Mouse (Mus musculus) forebrain, embryonic 16.5 days (tissue): Measurements from ENCODE around the gene Slc17a7. TPM values are rescaled to one million over a fixed set of nuclear protein-coding genes. Genes with fewer than 3 reads are reported as not detected.

Experiments used
- ATAC-seq: fragments of 200-750 bp; cut with Nextera tagmentation; 2 replicates; pipeline ENCODE4 v1.8.0; 2017; ENCODE audit warnings: mild to moderate bottlenecking, moderate library complexity
- H3K27ac ChIP-seq: fragments of 300-500 bp; sonication (generic); 2 replicates; pipeline ENCODE4 v1.5.1; 2014; ENCODE audit warnings: low read length, control low read depth
- H3K27me3 ChIP-seq: fragments of 300-500 bp; sonication (generic); replicated peaks from 2 replicates; pipeline ENCODE4 v1.6.1; 2014; ENCODE audit warnings: low read length; ENCODE audit not compliant: control insufficient read depth, insufficient read depth
- H3K36me3 ChIP-seq: fragments of 300-500 bp; sonication (generic); 2 replicates; pipeline ENCODE4 v1.6.1; 2014; ENCODE audit not compliant: control insufficient read depth, insufficient read depth
- H3K4me1 ChIP-seq: fragments of 300-500 bp; sonication (generic); replicated peaks from 2 replicates; pipeline ENCODE4 v1.6.1; 2014; ENCODE audit warnings: low read length; ENCODE audit not compliant: control insufficient read depth, insufficient read depth
- H3K4me2 ChIP-seq: fragments of 300-500 bp; sonication (generic); 2 replicates; pipeline ENCODE4 v1.6.1; 2014; ENCODE audit warnings: mild to moderate bottlenecking, low read length, control low read depth
- H3K4me3 ChIP-seq: fragments of 300-500 bp; sonication (generic); replicated peaks from 2 replicates; pipeline ENCODE4 v1.5.1; 2014; ENCODE audit warnings: mild to moderate bottlenecking, low read length, control low read depth
- H3K9ac ChIP-seq: fragments of 300-500 bp; sonication (generic); replicated peaks from 2 replicates; pipeline ENCODE4 v1.6.1; 2014; ENCODE audit warnings: low read depth, low read length, control low read depth
- H3K9me3 ChIP-seq: fragments of 300-500 bp; sonication (generic); 2 replicates; pipeline ENCODE4 v1.6.1; 2016; ENCODE audit warnings: low read length; ENCODE audit not compliant: control insufficient read depth
- WGBS: fragments of 180-500 bp; shearing (Covaris S2); extraction: QIAGEN DNeasy Blood & Tissue Kit; methylation state at CpG from one replicate; pipeline ENCODE4 v1.1.7; 2014; 5-methylcytosine and 5-hydroxymethylcytosine counted together
- polyA plus RNA-seq: library from polyadenylated mRNA; unstranded; fragments of >200 nt; fragmentation: Nextera tagmentation; extraction: Ambion mirVana; gene quantifications from 2 replicates; pipeline ENCODE4 v1.2.1, GENCODE M21; 2015

The Slc17a7 gene
- polyA plus RNA-seq, 1 experiment from 2014 or later = 20.1 TPM

GRCm38 (mm10) chr7:45178550-45178949, 14.8 kb downstream of the Slc17a7 start:
- no peaks in the 10 kb centered on the region for H3K9me3 ChIP-seq
- no peak overlapping the region for H3K4me3 ChIP-seq
- H3K4me2 ChIP-seq = no peak overlapping the region
- ATAC-seq = no peak
- H3K27ac ChIP-seq = no peak overlapping the region
- H3K36me3 ChIP-seq = no peaks in the 10 kb centered on the region
- H3K9ac ChIP-seq = no peak overlapping the region
- peaks cover 86% of the 10 kb centered on the region for H3K27me3 ChIP-seq
- peaks cover 22% of the 10 kb centered on the region for H3K4me1 ChIP-seq
- WGBS = 18% methylated on average over 7 of the region's 7 CpGs

DNA sequence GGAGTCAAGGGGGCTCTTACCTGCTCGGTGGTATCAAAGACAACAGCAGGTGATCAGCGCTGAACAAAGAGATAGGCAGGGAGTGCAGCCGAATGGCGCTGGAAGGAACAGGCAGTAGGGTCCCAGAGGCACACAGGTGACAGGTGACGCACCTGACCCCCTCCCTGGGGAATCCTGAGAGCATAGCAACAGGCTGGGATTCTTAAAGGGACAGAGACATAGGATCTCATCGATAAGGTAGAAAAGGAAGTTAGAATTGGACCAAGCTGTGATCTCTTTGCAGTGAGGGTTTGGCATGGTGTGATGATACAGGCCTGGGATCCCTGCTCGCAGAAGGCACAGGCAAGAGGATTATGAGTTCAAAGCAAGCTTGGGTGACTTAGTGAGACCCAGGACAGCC, 15.7 kb downstream of the Slc17a7 start, which contains the start of gene Gfy:
Gene Gfy (minus strand): TSS at position 101 of the 400 bp plus-strand sequence.
- ATAC-seq = no peak
- no peak within 1 kb of the TSS for H3K27ac ChIP-seq
- H3K4me3 ChIP-seq = no peak within 1 kb of the TSS
- no peaks in the 10 kb centered on the region for H3K36me3 ChIP-seq
- no peak within 1 kb of the TSS for H3K4me2 ChIP-seq
- H3K9ac ChIP-seq = no peak within 1 kb of the TSS
- H3K27me3 ChIP-seq = peaks cover 89% of the 10 kb centered on the region
- 20% methylated on average over 7 of the region's 7 CpGs for WGBS
- no peaks in the 10 kb centered on the region for H3K9me3 ChIP-seq
- H3K4me1 ChIP-seq = peaks cover 22% of the 10 kb centered on the region

- Histone ChIP-seq H3K36me3 (no peaks in the 10 kb centered on the region), H3K9ac (no peak within 1 kb of the TSS)
- 11% methylated on average over 19 of the region's 20 CpGs for WGBS
Measured at GRCm38 (mm10) chr7:45180896-45181477, 17.2 kb downstream of the Slc17a7 start, which contains the start of gene Pth2. Gene Pth2 (plus strand): TSS chr7:45180995.

GRCm38 (mm10) chr7:45181540-45181939, 17.8 kb downstream of the Slc17a7 start:
- Histone ChIP-seq H3K4me1 (peaks cover 14% of the 10 kb centered on the region), H3K27ac (no peak overlapping the region), H3K4me3 (peak overlapping the region; percentile 14), H3K9me3 (no peaks in the 10 kb centered on the region), H3K4me2 (peak overlapping the region; percentile 61), H3K27me3 (peaks cover 77% of the 10 kb centered on the region), H3K36me3 (no peaks in the 10 kb centered on the region), H3K9ac (no peak overlapping the region)
- ATAC-seq = no peak
- WGBS = 4% methylated on average over 27 of the region's 35 CpGs

More at GRCm38 (mm10) chr7:45180896-45181477, 17.2 kb downstream of the Slc17a7 start, which contains the start of gene Pth2:
- peaks cover 20% of the 10 kb centered on the region for H3K4me1 ChIP-seq
- no peak for ATAC-seq
- H3K4me3 ChIP-seq = peak within 1 kb of the TSS; percentile 43
- H3K27me3 ChIP-seq = peaks cover 81% of the 10 kb centered on the region
- H3K27ac ChIP-seq = no peak within 1 kb of the TSS
- peak within 1 kb of the TSS; percentile 61 for H3K4me2 ChIP-seq
- no peaks in the 10 kb centered on the region for H3K9me3 ChIP-seq

- Histone ChIP-seq H3K36me3 (no peaks in the 10 kb centered on the region), H3K27ac (no peak overlapping the region), H3K4me1 (peaks cover 13% of the 10 kb centered on the region), H3K4me3 (peak overlapping the region; percentile 43), H3K9ac (peak overlapping the region; percentile 20; the same call in 1 of the 2 replicates), H3K27me3 (peaks cover 76% of the 10 kb centered on the region), H3K4me2 (peak overlapping the region; percentile 61), H3K9me3 (no peaks in the 10 kb centered on the region)
- peak; percentile 96 for ATAC-seq
- WGBS = under 1% methylated on average over 34 of the region's 34 CpGs
Measured at GRCm38 (mm10) chr7:45182199-45182601, 18.5 kb downstream of the Slc17a7 start.

DNA sequence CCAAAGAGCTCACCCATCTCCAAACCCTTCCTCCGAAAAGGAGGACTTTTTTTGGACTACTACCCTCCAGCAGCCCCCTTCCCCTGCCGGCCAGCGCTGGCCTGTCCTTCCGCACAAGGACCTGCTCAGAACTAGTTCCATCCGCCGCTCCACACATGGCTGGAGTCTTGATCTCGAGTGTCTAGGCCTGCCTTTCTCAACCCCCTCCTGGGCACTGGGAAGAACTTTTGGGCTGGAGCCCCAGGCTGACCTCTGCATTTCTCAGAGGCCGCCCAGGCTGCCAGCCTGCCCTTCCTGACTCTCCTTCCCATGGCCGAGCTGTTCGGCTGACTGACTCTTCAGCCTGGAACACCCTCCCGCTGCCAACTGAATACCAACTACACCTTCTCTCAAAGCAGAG, 18.9 kb downstream of the Slc17a7 start:
- WGBS = 9% methylated on average over 11 of the region's 11 CpGs
- no peak overlapping the region for H3K27ac ChIP-seq

GRCm38 (mm10) chr7:45183672-45184071, 19.9 kb downstream of the Slc17a7 start:
- WGBS = 60% methylated on average over 7 of the region's 7 CpGs
- Histone ChIP-seq H3K4me1 (peaks cover 13% of the 10 kb centered on the region), H3K4me3 (no peak overlapping the region), H3K27me3 (peaks cover 61% of the 10 kb centered on the region), H3K36me3 (no peaks in the 10 kb centered on the region), H3K4me2 (no peak overlapping the region), H3K27ac (no peak overlapping the region), H3K9ac (no peak overlapping the region), H3K9me3 (no peaks in the 10 kb centered on the region)
- no peak for ATAC-seq

More for the DNA sequence above, 18.9 kb downstream of the Slc17a7 start:
- Histone ChIP-seq H3K4me3 (peak overlapping the region; percentile 43), H3K9ac (peak overlapping the region; percentile 20; the same call in 1 of the 2 replicates), H3K4me1 (peaks cover 13% of the 10 kb centered on the region), H3K27me3 (peaks cover 72% of the 10 kb centered on the region), H3K36me3 (no peaks in the 10 kb centered on the region), H3K9me3 (no peaks in the 10 kb centered on the region), H3K4me2 (peak overlapping the region; percentile 61)
- ATAC-seq = peak; percentile 24; the same call in 1 of the 2 replicates

GRCm38 (mm10) chr7:45185921-45186320, 22.2 kb downstream of the Slc17a7 start:
- H3K9ac ChIP-seq = no peak overlapping the region
- no peak overlapping the region for H3K4me3 ChIP-seq
- H3K36me3 ChIP-seq = no peaks in the 10 kb centered on the region
- 41% methylated on average over 7 of the region's 7 CpGs for WGBS
- peaks cover 40% of the 10 kb centered on the region for H3K27me3 ChIP-seq
- no peak overlapping the region for H3K4me2 ChIP-seq
- ATAC-seq = no peak
- peaks cover 13% of the 10 kb centered on the region for H3K4me1 ChIP-seq
- no peaks in the 10 kb centered on the region for H3K9me3 ChIP-seq
- no peak overlapping the region for H3K27ac ChIP-seq

DNA sequence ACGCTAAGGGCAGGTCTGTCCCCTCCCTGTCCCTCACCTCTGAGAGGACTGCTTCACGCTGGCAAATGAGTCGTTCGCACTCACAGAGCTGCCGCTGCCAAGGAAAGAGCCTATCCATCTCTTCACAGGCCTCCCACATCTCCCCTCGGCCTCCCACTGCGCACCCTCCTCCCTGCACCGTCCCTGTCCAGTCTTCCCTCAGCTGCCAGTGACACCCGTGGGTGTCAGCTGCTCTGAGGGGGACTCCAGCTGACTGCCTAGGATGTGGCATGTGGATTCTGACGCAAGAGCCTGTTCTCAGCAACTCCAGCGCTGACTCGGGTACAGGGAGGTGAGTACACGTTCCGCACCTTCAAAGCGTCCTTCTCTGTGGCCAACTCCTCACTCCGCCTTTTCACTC, 25.9 kb downstream of the Slc17a7 start:
- Histone ChIP-seq H3K9ac (no peak overlapping the region), H3K27me3 (peaks cover 8% of the 10 kb centered on the region; the same call in 1 of the 2 replicates), H3K27ac (no peak overlapping the region), H3K9me3 (no peaks in the 10 kb centered on the region), H3K4me1 (no peaks in the 10 kb centered on the region), H3K4me3 (no peak overlapping the region), H3K36me3 (no peaks in the 10 kb centered on the region), H3K4me2 (no peak overlapping the region)
- ATAC-seq = no peak
- WGBS = 57% methylated on average over 16 of the region's 16 CpGs
